Mouse (Mus musculus): ENCODE measurements around the gene Abhd17c. TPM values are rescaled to one million over a fixed set of nuclear protein-coding genes. Genes with fewer than 3 reads are reported as not detected.

Gene Abhd17c
- polyA plus RNA-seq, 1 experiment from 2014 or later, result 12.5 TPM

DNA sequence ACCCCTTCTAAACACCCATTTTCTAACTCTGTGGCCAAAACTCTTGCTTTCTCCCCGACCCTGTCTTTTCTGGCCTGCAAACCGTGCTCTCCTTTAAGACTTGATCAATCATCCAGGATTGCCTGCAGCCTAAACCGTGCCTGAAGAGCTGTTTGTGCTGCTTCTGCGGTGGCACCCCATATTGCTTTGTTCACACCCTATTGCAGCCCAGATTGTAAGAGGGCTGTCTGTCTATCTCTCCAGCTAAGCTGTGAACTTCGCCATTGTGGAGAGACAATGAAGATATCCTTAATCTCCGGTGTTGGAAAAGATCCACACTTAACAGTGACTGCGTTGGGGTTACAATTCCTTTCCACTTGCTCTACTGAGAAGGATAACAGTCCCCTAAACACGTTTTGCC, 77.4 kb downstream of the Abhd17c start:
- Histone ChIP-seq H3K4me3 (ENCODE audit: low read length) (no peak overlapping the region), H3K27ac (ENCODE audit: low read length) (no peak overlapping the region), H3K9me3 (ENCODE audit: control insufficient read depth, low read length) (no peaks in the 10 kb centered on the region), H3K9ac (ENCODE audit: low read depth, low read length) (no peak overlapping the region), H3K36me3 (ENCODE audit: control insufficient read depth, insufficient read depth, low read length) (no peaks in the 10 kb centered on the region), H3K27me3 (replicated peaks; ENCODE audit: control insufficient read depth, insufficient read depth, low read length) (no peaks in the 10 kb centered on the region), H3K4me2 (ENCODE audit: low read depth, low read length) (no peak overlapping the region), H3K4me1 (ENCODE audit: control insufficient read depth, insufficient read depth, low read length) (no peaks in the 10 kb centered on the region)
- WGBS, result 54% methylated on average over 8 of the region's 8 CpGs
- ATAC-seq, result no peak

DNA sequence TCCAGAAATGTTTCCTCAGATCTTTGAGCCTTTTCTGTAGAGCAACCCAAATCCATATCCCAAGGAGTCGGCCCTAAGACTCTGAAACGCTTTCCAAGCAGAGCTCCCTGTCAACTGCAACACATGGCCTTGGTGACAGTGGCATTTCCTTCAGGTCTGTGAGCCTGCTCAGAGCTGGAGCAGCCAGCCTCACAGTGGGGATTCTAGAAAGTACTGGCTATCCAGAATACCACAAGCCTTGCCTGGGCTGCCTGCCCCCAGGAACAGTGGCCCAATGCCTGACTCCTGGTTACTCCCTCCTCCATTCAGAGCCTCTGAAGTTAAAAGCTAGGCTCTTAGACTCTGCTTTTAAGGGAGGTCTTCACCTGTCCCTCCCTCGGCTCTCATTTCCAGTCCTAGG, 77.8 kb downstream of the Abhd17c start:
- no peaks in the 10 kb centered on the region for H3K4me1 ChIP-seq (ENCODE audit: control insufficient read depth, insufficient read depth, low read length)
- H3K4me2 ChIP-seq (ENCODE audit: low read depth, low read length), result no peak overlapping the region
- H3K9ac ChIP-seq (ENCODE audit: low read depth, low read length), result no peak overlapping the region
- no peak overlapping the region for H3K27ac ChIP-seq (ENCODE audit: low read length)
- H3K36me3 ChIP-seq (ENCODE audit: control insufficient read depth, insufficient read depth, low read length), result no peaks in the 10 kb centered on the region
- ATAC-seq, result no peak
- 76% methylated on average over 3 of the region's 3 CpGs for WGBS
- H3K27me3 ChIP-seq (replicated peaks; ENCODE audit: control insufficient read depth, insufficient read depth, low read length), result no peaks in the 10 kb centered on the region
- no peaks in the 10 kb centered on the region for H3K9me3 ChIP-seq (ENCODE audit: control insufficient read depth, low read length)
- H3K4me3 ChIP-seq (ENCODE audit: low read length), result no peak overlapping the region

DNA sequence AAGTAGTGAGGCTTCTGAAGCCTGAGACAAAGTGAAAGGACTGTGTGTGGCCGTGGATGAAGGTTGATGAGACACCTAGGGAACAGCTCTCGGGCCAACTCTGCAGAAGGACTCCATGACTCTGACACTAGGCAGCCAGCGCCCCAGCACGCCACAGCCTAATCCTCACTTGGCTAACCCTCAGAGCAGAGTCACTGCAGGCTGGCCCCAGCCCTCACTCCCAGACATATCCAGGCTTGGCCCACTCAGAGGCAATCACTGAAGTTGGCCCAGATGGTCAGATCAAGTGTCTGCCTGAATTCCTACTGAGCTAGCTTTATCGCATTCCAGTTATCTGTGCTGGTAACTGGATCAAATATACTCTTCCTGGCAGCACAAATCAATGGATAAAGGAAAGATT, 82.8 kb downstream of the Abhd17c start:
- Histone ChIP-seq H3K4me2 (ENCODE audit: low read depth, low read length) (no peak overlapping the region), H3K4me3 (ENCODE audit: low read length) (no peak overlapping the region), H3K4me1 (ENCODE audit: control insufficient read depth, insufficient read depth, low read length) (no peaks in the 10 kb centered on the region), H3K27me3 (replicated peaks; ENCODE audit: control insufficient read depth, insufficient read depth, low read length) (no peaks in the 10 kb centered on the region), H3K9me3 (ENCODE audit: control insufficient read depth, low read length) (no peaks in the 10 kb centered on the region), H3K27ac (ENCODE audit: low read length) (no peak overlapping the region), H3K9ac (ENCODE audit: low read depth, low read length) (no peak overlapping the region), H3K36me3 (ENCODE audit: control insufficient read depth, insufficient read depth, low read length) (no peaks in the 10 kb centered on the region)
- 68% methylated on average over 5 of the region's 5 CpGs for WGBS
- no peak for ATAC-seq

DNA sequence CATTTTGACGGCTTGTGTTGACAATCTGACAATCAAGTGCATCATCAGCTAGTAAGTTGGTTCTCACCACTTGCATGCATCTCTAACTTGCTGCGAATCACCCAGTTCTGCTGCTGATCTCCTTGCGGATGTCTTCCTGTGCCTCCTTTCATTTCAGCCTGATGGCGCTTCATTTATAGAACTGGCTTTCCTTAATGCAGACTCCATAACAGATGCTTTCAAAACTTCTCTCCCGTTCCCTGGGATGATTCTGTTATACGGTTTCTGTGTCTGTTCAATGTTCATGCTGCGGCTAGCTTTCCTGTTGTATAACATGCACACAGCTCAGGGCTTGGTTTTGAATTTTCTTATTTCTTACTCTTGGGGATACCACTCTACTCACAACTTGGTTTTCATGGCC, 91.9 kb downstream of the Abhd17c start:
- WGBS, result 89% methylated on average over 7 of the region's 7 CpGs

More for the DNA sequence above, 91.9 kb downstream of the Abhd17c start:
- H3K27ac ChIP-seq (ENCODE audit: low read length), result no peak overlapping the region
- no peaks in the 10 kb centered on the region for H3K27me3 ChIP-seq (replicated peaks; ENCODE audit: control insufficient read depth, insufficient read depth, low read length)
- no peak overlapping the region for H3K4me2 ChIP-seq (ENCODE audit: low read depth, low read length)
- H3K4me1 ChIP-seq (ENCODE audit: control insufficient read depth, insufficient read depth, low read length), result peaks cover 7% of the 10 kb centered on the region
- H3K36me3 ChIP-seq (ENCODE audit: control insufficient read depth, insufficient read depth, low read length), result no peaks in the 10 kb centered on the region
- H3K9ac ChIP-seq (ENCODE audit: low read depth, low read length), result no peak overlapping the region
- H3K9me3 ChIP-seq (ENCODE audit: control insufficient read depth, low read length), result no peaks in the 10 kb centered on the region
- no peak overlapping the region for H3K4me3 ChIP-seq (ENCODE audit: low read length)
- no peak for ATAC-seq

Other genes starting within 250 kb of the Abhd17c start
- 0.28 and 0.40 TPM in 2 replicates for gene Cemip, start 65.4 kb downstream of the Abhd17c start, polyA plus RNA-seq (2015; fragmentation: Nextera tagmentation; extraction: Ambion mirVana)